Mouse (Mus musculus) bone marrow macrophage, adult 2 months (primary cell): ENCODE data around the gene Dnah8.

ENCODE experiments used
- CTCF ChIP-seq: IDR thresholded peaks from 2 replicates; pipeline ENCODE4 v1.5.1; 2012; ENCODE audit warnings: low read depth, mild to moderate bottlenecking, low read length, moderate library complexity
- POLR2A ChIP-seq: IDR thresholded peaks from 2 replicates; pipeline ENCODE4 v1.6.1; 2012; ENCODE audit warnings: mild to moderate bottlenecking, low read depth, low read length, borderline replicate concordance

GRCm38 (mm10) chr17:30613350-30613749 lies 10.8 kb upstream of the Dnah8 start:
- TF ChIP-seq CTCF, result no peak
- TF ChIP-seq POLR2A, result no peak
